Mouse (Mus musculus) kidney, adult 9 months (tissue): Measurements from ENCODE around the gene Nemp1.
A peak's percentile ranks its signal among the peaks of the same experiment; 100 is the strongest.

Experiments used
- DNase-seq: peaks from one replicate; pipeline ENCODE4 v3.0.0; 2022

Nemp1 gene

DNA sequence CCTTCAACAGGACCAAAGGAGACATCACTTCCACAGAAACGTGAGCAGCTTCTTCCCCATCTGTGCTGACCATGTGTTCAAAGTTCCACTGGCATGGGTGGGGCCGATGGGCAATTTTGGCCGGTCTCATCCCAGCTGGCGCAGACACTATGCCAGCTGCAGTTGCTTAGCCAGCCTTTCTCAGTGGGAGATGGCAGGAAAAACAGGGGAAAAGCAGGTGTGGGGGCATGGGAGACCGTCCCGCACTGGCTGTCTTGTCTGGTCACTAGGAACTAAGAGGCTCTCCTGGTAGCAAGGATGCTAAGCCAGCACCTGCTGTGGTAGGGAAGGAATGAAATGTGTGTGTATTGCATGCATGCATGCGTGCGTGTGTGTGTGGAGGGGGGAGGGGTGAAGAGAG, 61.7 kb downstream of the Nemp1 start:
- DNase-seq, result no peak

DNA sequence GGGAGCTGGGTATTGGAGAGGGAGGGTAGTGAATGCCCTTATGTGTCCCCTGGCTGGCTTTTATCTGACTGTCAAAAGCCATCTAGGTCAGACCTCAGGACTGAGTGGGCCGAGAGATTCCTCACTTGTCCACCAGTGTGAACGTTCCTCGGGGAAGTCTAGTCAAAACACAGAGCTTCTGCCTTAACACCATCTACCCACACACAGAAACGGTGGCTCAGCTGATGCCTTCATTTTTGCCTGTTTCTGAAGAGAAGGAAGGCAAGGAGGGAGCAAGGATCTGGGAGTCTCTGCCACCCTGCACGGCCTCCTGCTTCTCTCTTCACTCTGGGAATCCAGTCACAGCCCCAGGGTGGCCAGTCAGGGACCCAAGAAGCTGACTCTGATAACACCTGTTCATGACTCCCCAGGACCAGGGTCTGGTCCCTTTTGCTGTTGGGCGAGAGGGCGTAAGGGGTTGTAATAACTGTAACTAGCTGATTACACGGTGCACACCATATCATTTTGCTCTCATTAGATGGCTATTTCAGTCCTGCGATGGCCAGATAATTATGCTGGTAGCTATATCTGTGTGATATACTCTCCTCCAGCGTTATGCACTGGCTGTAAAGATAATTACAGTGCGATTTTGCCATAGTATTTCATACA, 63.7 kb downstream of the Nemp1 start:
- no peak for DNase-seq

DNA sequence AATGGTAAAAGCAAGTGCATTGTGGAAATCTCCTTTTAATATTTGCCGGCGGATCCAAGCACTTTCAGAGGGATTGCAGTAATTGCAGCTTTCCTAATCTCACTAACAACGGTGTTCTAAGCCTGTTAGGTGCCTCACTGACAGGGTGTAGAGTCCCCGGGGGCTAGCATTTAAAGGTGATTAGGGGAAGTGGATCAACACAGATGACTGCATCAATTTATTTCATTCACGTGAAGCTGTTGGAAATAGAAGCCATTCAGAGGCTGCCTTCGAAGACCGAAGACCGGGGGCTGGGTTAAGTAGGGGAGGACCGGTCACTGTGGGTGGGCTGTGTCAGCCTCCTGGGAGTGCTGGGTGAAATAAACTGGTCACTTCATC, 64.2 kb downstream of the Nemp1 start:
- no peak for DNase-seq

DNA sequence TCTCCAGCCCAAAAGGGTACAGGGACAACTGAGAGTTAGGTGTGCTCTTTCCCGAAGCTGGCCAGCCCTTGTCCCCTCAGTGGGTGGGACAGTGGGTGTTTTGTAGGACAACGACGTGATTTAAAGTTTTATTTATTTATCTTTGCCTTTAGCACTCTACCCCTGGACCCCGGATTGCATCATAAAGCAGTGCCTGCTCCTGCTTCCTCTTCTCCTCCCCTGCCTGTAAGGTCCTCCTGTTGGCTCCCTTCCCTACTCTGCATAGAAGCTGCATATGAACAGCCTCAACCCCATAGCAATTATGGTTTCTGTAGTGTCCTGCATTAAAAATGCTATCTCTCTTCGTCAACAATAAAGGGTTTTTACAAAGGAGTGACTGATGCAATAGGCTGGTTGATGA, 64.7 kb downstream of the Nemp1 start:
- no peak for DNase-seq

DNA sequence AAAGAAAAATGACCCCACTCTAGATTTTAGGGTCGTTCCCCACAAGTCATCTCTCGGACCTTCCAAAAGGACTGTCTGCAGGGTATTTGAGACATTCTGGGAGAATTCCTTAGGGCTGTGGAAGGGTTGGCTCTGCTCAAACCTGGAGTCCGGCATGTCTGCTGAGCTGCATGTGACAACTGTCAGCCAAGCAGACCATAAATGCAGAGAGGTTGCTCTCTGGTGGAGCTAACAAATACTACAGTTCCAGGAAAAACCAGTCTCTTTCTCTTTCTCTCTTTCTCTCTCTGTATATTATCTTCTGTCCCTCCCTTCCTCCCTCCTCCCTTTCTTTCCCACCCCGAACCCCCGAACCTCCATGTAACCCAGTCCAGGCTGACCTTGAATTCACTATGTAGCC, 67.7 kb downstream of the Nemp1 start:
- DNase-seq, result peak; percentile 33

DNA sequence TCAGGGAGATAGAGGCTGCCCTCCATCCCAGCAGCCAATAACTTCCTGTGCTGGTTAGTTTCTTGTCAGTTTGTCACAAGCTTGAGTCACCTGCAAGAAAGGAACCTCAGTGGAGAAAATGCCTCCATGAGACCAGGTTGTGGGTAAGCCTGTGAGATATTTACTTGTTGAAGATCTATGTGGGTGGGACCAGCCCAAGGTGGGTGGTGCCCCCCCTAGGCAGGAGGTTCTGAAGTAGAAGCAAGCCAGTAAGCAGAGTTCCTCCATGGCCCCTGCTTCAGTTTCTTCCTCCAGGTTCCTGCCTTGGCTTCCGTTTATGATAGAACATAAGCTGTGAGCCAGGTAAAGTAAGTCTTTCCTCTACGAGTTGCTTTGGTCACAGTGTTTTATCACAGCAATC, 69.6 kb downstream of the Nemp1 start:
- no peak for DNase-seq

DNA sequence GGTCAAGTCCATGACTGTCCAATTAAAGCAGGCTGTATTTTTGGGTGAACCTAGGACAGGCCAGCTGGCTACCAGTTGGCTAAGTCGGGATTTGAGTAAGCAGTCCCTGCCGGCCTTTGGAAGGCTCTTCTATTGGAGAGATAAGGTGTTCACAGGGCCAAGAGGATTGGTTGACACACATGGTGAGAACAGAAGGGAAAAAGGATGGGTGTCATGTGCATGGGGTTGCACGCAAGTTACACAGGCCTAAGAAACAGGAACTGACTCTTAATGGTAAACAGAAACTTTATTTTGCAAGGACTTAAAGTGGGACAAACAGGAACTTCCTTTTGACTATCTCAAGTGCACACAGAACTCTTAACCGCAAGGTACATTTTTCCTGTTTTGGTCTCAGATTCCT, 70.2 kb downstream of the Nemp1 start:
- no peak for DNase-seq

DNA sequence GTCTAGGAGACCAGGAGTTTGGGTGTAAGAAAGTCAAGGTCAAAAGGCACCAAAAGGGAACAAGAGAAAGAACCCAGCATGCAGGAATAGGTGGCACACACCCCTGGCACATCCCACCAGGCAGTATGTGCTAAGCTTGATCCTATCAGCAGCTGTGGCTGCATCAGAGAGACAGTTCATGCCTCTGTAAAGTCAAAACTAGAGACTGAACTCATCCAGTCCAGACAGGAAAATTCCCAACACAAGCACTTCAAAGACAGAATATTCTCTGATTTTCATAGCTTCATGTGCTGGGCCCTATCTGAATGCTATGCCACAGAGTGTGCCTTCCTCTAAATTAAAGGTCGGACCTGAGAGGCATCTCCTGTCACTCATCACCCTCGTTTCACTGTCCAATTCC, 70.9 kb downstream of the Nemp1 start:
- no peak for DNase-seq

DNA sequence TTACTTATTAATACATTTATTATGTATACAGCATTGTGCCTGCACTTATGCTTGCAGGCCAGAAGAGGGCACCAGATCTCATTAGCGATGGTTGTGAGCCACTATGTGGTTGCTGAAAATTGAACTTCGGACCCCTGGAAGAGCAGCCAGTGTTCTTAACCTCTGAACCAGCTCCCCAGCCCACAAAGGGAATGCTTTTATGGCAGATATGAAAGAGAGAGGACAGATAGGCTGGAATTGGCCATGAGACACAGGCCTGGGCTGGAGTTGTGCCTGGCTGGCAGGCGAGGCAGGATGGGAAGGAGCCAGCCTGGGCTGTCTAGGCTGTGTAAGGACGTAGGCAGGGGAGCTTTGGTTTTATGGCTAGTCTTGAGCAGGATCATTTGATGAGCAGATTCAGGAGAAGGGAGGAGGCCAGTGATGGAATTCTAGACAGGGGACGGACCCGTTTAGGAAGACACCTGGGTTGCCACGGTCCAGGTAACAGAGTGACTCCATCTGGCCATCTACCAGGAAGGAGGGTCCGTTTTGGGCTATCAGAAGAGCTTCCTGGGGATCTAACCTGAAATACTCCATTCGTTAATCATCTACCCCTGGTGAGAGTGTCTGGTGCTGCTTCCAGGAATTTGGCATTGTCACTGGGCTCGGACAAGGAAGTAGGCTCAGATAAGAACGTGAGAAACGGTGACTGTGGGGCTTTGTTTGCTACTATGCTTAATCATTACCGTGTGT, 71.6 kb downstream of the Nemp1 start:
- DNase-seq, result peak; percentile 82

DNA sequence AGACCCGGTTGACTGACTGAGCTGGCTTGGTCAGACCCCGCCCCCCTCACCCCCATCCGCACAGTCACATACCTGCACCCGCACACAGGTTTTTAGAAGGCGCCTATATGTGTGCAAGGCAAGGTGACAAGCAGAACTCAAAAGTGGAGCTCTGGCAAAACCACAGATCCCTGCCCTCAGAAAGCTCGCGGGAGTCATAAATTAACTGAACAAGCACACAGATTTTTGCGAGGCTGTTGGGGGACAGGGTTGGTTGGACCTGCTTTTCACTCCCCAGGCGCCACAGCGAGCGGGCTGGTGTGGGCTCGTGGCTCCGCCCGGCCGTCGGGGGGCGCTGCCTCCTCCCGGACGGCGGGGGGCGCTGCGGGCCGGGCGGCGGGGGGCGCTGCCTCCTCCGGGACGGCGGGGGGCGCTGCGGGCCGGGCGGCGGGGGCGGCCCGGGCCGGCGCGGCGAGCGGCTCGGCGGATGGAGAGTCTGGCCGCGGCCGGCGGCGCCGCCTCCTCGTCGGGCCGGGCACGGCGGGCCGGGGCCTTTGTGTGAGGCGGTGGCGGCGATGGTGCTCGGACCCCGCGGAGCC, 72.5 kb downstream of the Nemp1 start, which contains the start of gene Zbtb39:
Gene Zbtb39, plus strand, starts transcription at position 456 of the 578 bp plus-strand sequence.
- DNase-seq, result peak; percentile 81

DNA sequence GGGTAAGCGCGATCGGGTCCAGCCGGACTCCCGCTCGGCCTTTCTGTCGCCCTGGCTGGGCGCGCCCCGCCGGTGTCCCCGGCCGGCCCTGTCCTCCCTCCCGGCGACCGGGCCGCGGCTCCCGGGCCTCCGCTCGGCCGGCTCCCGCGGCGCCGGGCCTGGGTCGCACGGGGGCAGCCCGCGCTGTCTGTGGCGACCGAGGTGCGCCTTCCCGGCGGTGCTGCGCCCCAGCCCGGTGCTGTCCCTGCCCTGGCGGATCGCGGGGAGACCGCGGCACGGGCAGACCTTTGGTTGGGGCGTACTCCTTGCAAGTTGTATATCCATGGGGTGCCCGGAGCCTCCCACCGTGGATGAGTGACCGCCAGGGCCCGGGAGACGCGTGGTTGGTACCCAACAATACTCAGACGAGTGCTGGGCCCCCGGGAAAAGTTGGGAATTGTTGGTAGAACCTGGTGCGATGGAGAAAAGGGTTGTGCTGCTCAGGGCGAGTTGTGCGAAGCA, 73.0 kb downstream of the Nemp1 start:
- peak; percentile 49 for DNase-seq

DNA sequence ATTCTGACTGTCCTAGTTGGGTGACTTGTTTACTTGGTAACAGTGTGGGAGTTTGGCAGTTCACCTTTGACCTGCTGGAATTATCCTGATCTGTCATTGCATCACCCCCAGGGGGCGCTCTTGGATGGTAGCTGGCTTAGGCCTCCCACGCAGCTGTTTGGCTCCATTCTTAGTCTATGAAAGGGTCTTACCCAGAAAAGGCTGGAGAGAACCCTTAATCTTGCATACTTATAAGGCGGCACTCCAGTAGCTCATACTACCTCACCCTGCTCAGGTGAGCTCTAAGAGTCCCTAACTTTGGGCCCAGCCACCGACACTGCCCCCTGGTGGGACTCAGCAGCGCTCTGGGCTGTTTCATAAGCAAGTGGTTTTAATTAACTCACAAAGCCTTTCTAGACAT, 78.0 kb downstream of the Nemp1 start:
- peak; percentile 80 for DNase-seq

DNA sequence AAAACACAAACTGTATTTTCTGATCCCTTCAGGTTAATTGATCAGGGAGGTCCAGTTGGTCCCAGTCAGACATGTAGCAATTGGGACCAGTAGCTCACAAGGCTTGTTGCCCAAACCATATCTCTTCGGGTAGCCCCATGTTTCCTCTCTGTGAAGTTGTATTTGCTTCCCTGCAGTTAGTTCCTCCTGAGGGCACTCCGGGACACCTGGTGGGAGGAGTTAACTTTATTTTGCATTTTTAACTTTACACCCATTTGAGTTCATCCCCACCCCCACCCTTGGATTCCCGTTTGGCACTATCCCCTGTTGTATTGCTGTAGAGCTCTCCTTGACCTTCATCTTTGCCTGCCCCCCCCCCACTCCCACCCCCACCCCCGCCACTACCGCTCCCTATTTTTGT, 79.2 kb downstream of the Nemp1 start:
- DNase-seq, result no peak

DNA sequence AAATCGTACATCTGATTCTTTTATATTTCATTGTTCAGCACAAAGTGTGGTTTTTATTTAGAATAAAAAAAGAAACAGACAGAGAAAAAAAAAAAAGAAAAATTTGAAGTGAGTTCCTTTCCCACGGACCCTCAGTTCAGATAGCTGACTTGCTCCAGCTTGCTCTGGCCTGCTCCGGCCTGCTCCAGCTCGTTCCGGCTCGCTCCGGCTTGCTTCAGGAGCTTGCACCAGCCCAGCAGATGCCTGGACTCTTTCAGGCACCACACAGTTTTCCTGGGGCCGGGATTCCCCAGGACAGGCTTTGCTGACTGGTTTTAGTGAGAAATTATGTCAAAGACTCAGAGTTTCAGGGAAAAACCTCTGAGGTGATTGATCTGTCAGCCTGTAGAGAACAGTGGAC, 80.6 kb downstream of the Nemp1 start:
- DNase-seq, result peak; percentile 69

DNA sequence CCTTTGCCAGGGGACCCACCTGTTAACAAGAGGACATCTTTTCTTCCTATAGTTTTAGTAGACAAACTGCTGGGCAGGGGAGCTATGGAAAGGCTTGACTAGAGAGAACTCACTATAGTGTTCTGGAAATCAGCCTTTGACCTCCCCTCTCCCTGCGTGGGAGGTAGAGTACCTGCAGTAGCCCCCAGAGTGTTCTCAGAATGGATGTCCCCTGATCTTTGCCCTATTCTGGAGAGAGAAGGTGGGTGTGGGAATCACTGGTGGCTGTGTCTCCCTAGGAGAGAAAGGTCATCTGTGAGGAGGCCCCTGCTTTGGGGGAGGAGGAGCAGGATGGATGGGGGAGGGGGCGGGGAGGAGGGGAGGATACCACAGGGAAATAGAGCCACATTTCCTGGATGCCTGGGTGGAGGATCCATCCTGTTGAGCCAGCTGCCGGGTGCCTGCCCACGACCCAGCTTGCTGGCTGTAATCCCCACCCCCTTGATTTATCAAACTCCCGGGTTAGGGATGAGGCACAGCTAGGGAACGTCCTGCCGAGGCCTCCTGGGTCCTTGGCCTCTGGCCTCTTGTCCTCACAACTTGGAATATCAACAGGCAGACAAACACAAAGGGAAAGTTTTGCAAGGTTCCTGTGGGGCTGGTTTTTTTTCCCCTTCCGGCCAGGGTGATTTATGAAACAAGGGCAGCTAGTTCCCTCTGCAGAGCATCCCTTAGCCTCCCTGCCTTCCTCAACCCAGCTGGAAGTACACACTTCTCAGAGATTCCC, 82.3 kb downstream of the Nemp1 start:
- peak; percentile 78 for DNase-seq

DNA sequence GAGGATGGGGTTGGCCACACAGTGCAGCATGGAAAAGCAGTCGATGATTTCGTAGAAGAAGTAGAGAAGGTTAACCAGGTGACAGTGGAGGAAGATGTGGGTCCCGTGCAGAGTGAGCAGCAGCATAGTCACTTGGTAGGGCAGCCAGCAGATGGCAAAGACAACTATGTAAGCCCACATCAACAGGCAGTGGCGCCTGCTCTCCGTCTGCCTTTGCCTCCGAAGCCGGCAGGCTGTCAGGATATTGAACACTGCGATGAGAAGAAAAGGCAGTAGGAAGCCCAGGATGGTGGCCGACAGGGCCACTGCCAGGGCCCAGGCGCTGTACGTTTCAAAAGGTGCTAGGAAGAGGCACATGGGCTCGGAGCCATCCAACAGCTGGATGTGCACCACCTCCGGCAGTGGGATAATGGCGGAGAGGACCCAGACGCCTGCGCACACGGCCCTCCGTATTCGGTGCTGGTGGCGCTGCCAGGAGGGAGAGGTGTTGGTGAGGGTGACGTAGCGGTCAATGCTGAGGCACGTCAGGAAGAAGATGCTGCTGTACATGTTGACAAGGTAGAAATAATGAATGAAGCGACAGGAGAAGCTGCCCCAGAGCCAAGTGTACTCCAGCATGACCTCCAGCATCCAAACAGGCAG, 83.6 kb downstream of the Nemp1 start:
- no peak for DNase-seq
